Mouse (Mus musculus) heart, embryonic 12.5 days (tissue): Measurements from ENCODE around the gene Cnppd1. TPM values are rescaled to one million over a fixed set of nuclear protein-coding genes. Genes with fewer than 3 reads are reported as not detected.
A peak's percentile ranks its signal among the peaks of the same experiment; 100 is the strongest.

ENCODE experiments used
- ATAC-seq: fragments of 200-750 bp; cut with Nextera tagmentation; 2 replicates; pipeline ENCODE4 v1.8.0; 2017; ENCODE audit warnings: moderate TSS enrichment, moderate library complexity; ENCODE audit not compliant: insufficient number of reproducible peaks, low FRiP score
- H3K27ac ChIP-seq: fragments of 300-500 bp; sonication (generic); 2 replicates; pipeline ENCODE4 v1.5.1; 2016; ENCODE audit warnings: mild to moderate bottlenecking, moderate library complexity; ENCODE audit not compliant: poor library complexity, severe bottlenecking
- H3K27me3 ChIP-seq: fragments of 300-500 bp; sonication (generic); replicated peaks from 2 replicates; pipeline ENCODE4 v1.6.1; 2016; ENCODE audit warnings: mild to moderate bottlenecking, moderate library complexity
- H3K36me3 ChIP-seq: fragments of 300-500 bp; sonication (generic); 2 replicates; pipeline ENCODE4 v1.6.1; 2016; ENCODE audit warnings: mild to moderate bottlenecking, moderate library complexity
- H3K4me1 ChIP-seq: fragments of 300-500 bp; sonication (generic); replicated peaks from 2 replicates; pipeline ENCODE4 v1.6.1; 2016; ENCODE audit warnings: mild to moderate bottlenecking
- H3K4me2 ChIP-seq: fragments of 300-500 bp; sonication (generic); 2 replicates; pipeline ENCODE4 v1.6.1; 2016; ENCODE audit warnings: mild to moderate bottlenecking, moderate library complexity
- H3K4me3 ChIP-seq: fragments of 300-500 bp; sonication (generic); 2 replicates; pipeline ENCODE4 v1.5.1; 2016; ENCODE audit warnings: mild to moderate bottlenecking
- H3K9ac ChIP-seq: fragments of 300-500 bp; sonication (generic); 2 replicates; pipeline ENCODE4 v1.6.1; 2016; ENCODE audit warnings: mild to moderate bottlenecking, moderate library complexity
- H3K9me3 ChIP-seq: fragments of 300-500 bp; sonication (generic); replicated peaks from 2 replicates; pipeline ENCODE4 v1.6.1; 2016; ENCODE audit warnings: mild to moderate bottlenecking, moderate library complexity
- WGBS: fragments of 180-500 bp; shearing (Covaris S2); methylation state at CpG from one replicate; pipeline ENCODE4 v1.1.7; 2016; 5-methylcytosine and 5-hydroxymethylcytosine counted together
- polyA plus RNA-seq: library from polyadenylated mRNA; unstranded; fragments of >200 nt; fragmentation: Nextera tagmentation; extraction: Ambion mirVana; gene quantifications from 2 replicates; pipeline ENCODE4 v1.2.1, GENCODE M21; 2016

The Cnppd1 gene
- polyA plus RNA-seq = 39.9 and 41.1 TPM in 2 replicates

DNA sequence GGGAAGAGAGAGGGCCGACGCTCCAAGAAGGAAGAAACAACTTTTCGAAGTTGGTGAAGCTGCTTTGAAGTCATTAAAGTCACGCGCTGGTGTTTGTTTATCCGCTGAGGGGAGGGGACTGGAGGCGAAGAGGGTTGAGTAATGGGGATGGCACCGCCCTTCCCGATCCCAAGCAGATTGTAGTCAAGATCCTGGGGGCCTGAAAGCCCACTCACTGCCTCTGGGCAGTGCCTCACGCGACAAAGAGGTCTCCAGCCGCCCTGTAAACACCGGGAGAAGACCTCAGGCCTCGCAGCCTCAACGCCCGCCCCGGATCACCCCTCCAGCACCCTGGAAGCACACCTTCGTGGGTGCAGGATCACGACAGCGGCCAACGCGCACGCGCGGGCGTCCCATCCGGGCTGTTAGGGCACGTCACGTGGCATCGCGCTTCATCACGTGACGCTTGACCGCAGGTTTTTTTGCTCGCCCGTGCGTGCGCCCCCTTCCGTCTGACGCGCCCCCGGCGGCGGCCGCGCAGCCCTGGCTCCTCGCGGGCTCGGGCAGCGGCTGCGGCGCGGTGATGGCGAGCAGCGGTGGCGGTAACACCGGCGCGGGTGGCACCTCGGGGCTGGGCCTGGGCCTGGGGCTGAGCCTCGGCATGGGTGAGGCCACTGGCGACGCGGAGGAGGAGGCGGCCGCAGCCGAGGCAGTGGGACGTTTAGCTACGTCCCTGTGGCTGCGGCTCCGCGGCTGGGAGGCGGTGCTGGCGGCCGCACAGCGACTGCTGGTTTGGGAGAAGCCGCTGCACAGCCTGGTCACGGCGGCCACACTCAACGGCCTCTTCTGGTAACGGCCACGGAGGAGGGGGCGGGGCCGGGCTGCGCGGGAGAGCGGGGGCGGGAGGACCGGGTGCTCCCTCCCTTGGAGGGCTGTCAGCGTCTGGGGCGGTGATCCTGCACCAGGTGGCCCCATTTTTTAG, at the start of gene Cnppd1, which contains the start of gene Retreg2:
Gene Cnppd1 (minus strand): TSS at position 411 of the 961 bp plus-strand sequence.
Gene Retreg2 (plus strand): TSS at position 478 of the 961 bp plus-strand sequence.
- peaks cover 55% of the 10 kb centered on the region for H3K36me3 ChIP-seq
- peak; percentile 91 for ATAC-seq
- H3K27ac ChIP-seq = peak within 1 kb of the TSS; percentile 96
- peak within 1 kb of the TSS; percentile 85 for H3K4me3 ChIP-seq
- peaks cover 19% of the 10 kb centered on the region for H3K4me1 ChIP-seq
- WGBS = under 1% methylated on average over 88 of the region's 91 CpGs
- H3K4me2 ChIP-seq = peak within 1 kb of the TSS; percentile 74
- H3K27me3 ChIP-seq = no peaks in the 10 kb centered on the region
- H3K9ac ChIP-seq = peak within 1 kb of the TSS; percentile 96
- H3K9me3 ChIP-seq = no peaks in the 10 kb centered on the region

GRCm38 (mm10) chr1:75191622-75192402, 49.3 kb upstream of the Cnppd1 start, which contains the start of the genes Ankzf1 and Atg9a:
TSS of gene Ankzf1 (plus strand) at chr1:75192151.
TSS of gene Atg9a (minus strand) at chr1:75192196.
- H3K4me2 ChIP-seq = peak within 1 kb of the TSS; percentile 81
- H3K27me3 ChIP-seq = no peaks in the 10 kb centered on the region
- H3K4me3 ChIP-seq = peak within 1 kb of the TSS; percentile 85
- peaks cover 37% of the 10 kb centered on the region for H3K36me3 ChIP-seq
- H3K9ac ChIP-seq = peak within 1 kb of the TSS; percentile 87
- under 1% methylated on average over 56 of the region's 56 CpGs for WGBS
- peak; percentile 98 for ATAC-seq
- peaks cover 22% of the 10 kb centered on the region for H3K4me1 ChIP-seq
- H3K9me3 ChIP-seq = no peaks in the 10 kb centered on the region
- H3K27ac ChIP-seq = peak within 1 kb of the TSS; percentile 90

- no peaks in the 10 kb centered on the region for H3K27me3 ChIP-seq
- peak overlapping the region; percentile 61 for H3K27ac ChIP-seq
- H3K4me3 ChIP-seq = peak overlapping the region; percentile 85
- H3K9ac ChIP-seq = peak overlapping the region; percentile 87
- no peaks in the 10 kb centered on the region for H3K9me3 ChIP-seq
- H3K4me2 ChIP-seq = peak overlapping the region; percentile 81
- ATAC-seq = no peak
- H3K4me1 ChIP-seq = peaks cover 22% of the 10 kb centered on the region
- H3K36me3 ChIP-seq = peaks cover 37% of the 10 kb centered on the region
- WGBS = 40% methylated on average over 5 of the region's 5 CpGs
These were observed 48.7 kb upstream of the Cnppd1 start for GRCm38 (mm10) chr1:75191258-75191621.

GRCm38 (mm10) chr1:75190577-75190976, 48.1 kb upstream of the Cnppd1 start:
- peaks cover 37% of the 10 kb centered on the region for H3K36me3 ChIP-seq
- H3K27ac ChIP-seq = peak overlapping the region; percentile 28
- ATAC-seq = peak; percentile 59
- H3K9me3 ChIP-seq = no peaks in the 10 kb centered on the region
- WGBS = 24% methylated on average over 2 of the region's 2 CpGs
- H3K9ac ChIP-seq = peak overlapping the region; percentile 87
- no peaks in the 10 kb centered on the region for H3K27me3 ChIP-seq
- H3K4me3 ChIP-seq = peak overlapping the region; percentile 85
- peak overlapping the region; percentile 81 for H3K4me2 ChIP-seq
- peaks cover 22% of the 10 kb centered on the region for H3K4me1 ChIP-seq

DNA sequence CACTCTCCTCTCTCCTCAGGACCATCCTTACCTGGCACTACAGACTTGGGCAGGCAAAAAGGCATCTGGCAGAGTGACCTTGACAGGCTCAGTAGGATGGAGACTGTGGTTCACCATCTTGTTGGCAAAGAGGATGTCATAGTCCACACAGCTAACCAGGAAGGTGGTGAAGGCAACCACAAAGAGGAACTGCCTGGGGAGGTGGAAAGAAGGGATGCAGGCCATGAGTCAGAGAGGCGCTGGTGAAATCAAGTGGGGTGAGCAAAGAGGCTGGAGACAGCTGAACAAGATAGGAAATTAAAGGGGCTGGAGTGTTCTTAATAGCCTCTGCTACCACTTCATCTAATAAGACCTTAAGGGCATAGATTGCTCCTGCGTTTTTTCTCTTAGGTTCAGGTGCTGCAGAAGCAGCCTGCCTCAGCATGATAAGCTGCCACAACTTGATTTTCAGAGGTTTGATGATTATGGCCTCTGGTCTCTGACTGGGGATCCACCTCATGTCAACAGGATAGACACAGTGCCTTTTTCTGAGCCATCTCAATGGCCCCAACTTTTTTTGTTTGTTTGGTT, 45.5 kb upstream of the Cnppd1 start:
- peaks cover 53% of the 10 kb centered on the region for H3K36me3 ChIP-seq
- H3K4me2 ChIP-seq = no peak overlapping the region
- H3K27me3 ChIP-seq = no peaks in the 10 kb centered on the region
- ATAC-seq = no peak
- WGBS = 74% methylated on average over 2 of the region's 2 CpGs
- H3K9ac ChIP-seq = no peak overlapping the region
- no peak overlapping the region for H3K4me3 ChIP-seq
- H3K9me3 ChIP-seq = no peaks in the 10 kb centered on the region
- H3K4me1 ChIP-seq = peaks cover 14% of the 10 kb centered on the region
- no peak overlapping the region for H3K27ac ChIP-seq

DNA sequence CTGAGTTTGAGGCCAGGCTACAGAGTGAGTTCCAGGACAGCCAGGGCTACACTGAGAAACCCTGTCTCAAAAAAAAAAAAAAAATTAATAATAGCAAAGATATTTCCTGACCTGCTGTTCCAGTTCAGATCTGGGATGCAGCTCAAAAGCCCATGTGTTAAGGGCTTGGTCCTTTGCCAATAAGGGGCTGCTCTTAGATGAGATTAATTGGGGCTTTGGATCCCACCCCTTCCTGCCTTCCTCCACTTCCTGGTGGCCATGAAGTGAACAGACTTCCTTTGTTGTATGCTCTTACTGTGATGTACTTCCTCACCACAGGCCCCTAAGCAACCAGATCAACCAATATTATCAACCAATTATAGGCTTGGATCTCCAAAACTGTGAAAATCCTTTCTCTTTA, 44.6 kb upstream of the Cnppd1 start:
- no peaks in the 10 kb centered on the region for H3K9me3 ChIP-seq
- H3K27me3 ChIP-seq = no peaks in the 10 kb centered on the region
- peaks cover 62% of the 10 kb centered on the region for H3K36me3 ChIP-seq
- H3K9ac ChIP-seq = no peak overlapping the region
- ATAC-seq = no peak
- H3K4me1 ChIP-seq = peaks cover 13% of the 10 kb centered on the region
- H3K4me2 ChIP-seq = no peak overlapping the region
- H3K27ac ChIP-seq = no peak overlapping the region
- no peak overlapping the region for H3K4me3 ChIP-seq

DNA sequence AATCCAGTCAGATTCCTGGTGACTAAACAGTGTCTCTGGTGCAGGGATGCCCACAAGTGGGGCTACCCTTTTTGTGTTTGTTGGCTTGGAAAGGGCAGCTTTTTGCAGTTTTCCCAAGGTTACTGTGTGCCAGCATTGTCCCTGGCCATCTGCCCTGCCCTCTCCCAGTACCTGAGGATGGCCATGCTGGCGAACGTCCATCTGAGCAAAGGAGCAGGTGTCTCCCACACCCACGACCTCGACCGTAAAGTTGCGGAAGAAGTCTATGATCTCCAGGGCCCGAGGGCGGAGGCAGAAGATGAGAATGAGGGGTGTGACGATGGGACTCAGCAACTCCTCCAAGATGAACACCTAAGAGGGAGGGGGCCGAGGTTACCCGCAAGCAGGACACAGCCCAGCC, 43.0 kb upstream of the Cnppd1 start:
- no peaks in the 10 kb centered on the region for H3K27me3 ChIP-seq
- no peak overlapping the region for H3K27ac ChIP-seq
- 88% methylated on average over 11 of the region's 11 CpGs for WGBS
- ATAC-seq = no peak
- H3K9me3 ChIP-seq = no peaks in the 10 kb centered on the region
- H3K4me1 ChIP-seq = peaks cover 8% of the 10 kb centered on the region
- no peak overlapping the region for H3K4me3 ChIP-seq
- H3K36me3 ChIP-seq = peaks cover 74% of the 10 kb centered on the region
- no peak overlapping the region for H3K4me2 ChIP-seq
- no peak overlapping the region for H3K9ac ChIP-seq

- no peaks in the 10 kb centered on the region for H3K9me3 ChIP-seq
- no peak for ATAC-seq
- H3K4me2 ChIP-seq = no peak overlapping the region
- H3K27me3 ChIP-seq = no peaks in the 10 kb centered on the region
- H3K4me3 ChIP-seq = no peak overlapping the region
- no peak overlapping the region for H3K27ac ChIP-seq
- no peak overlapping the region for H3K9ac ChIP-seq
- H3K36me3 ChIP-seq = peaks cover 67% of the 10 kb centered on the region
- WGBS = 73% methylated on average over 4 of the region's 4 CpGs
- peaks cover 13% of the 10 kb centered on the region for H3K4me1 ChIP-seq
These were observed 39.6 kb upstream of the Cnppd1 start for GRCm38 (mm10) chr1:75182160-75182559.

GRCm38 (mm10) chr1:75181377-75181870, 38.9 kb upstream of the Cnppd1 start:
- WGBS = 88% methylated on average over 4 of the region's 4 CpGs
- Histone ChIP-seq H3K27me3 (no peaks in the 10 kb centered on the region), H3K4me1 (peaks cover 13% of the 10 kb centered on the region), H3K4me2 (no peak overlapping the region), H3K9ac (no peak overlapping the region), H3K27ac (no peak overlapping the region), H3K4me3 (no peak overlapping the region), H3K36me3 (peaks cover 65% of the 10 kb centered on the region), H3K9me3 (no peaks in the 10 kb centered on the region)
- ATAC-seq = no peak

- Histone ChIP-seq H3K9ac (no peak overlapping the region), H3K36me3 (peaks cover 65% of the 10 kb centered on the region), H3K4me1 (peaks cover 13% of the 10 kb centered on the region), H3K4me3 (peak overlapping the region; percentile 71), H3K27me3 (no peaks in the 10 kb centered on the region), H3K9me3 (no peaks in the 10 kb centered on the region), H3K4me2 (peak overlapping the region; percentile 99), H3K27ac (no peak overlapping the region)
- ATAC-seq = no peak
- 36% methylated on average over 7 of the region's 7 CpGs for WGBS
These were observed 38.2 kb upstream of the Cnppd1 start for GRCm38 (mm10) chr1:75180741-75181140.
